Comparison of ENCODE assay signal across 11 mouse cellular contexts in genomic region chr10:98930143-98930542, GRCm38 (mm10). TPM values are rescaled to one million over a fixed set of nuclear protein-coding genes. Genes with fewer than 3 reads are reported as not detected.
A peak's percentile ranks its signal among the peaks of the same experiment; 100 is the strongest.
DNase-seq lines count a peak whose midpoint lies in the region; ATAC-seq and TF ChIP-seq lines count a peak whose summit lies in the region.
"Had no signal": no experiment of that assay in that cellular context is flagged by ENCODE, and none has a peak within 500 bp of the region (broad histone marks: within the 10 kb centered on the region; RNA-seq: fewer than 3 reads in every experiment).

No protein-coding gene starts in this region.

- WGBS in heart, embryonic 13.5 days = 33% methylated on average over 11 of the region's 11 CpGs
- WGBS in forebrain, postnatal 0 days = 47% methylated on average over 11 of the region's 11 CpGs

- H3K4me3 ChIP-seq in heart, embryonic 13.5 days = peak overlapping the region; percentile 15
- H3K4me3 ChIP-seq in MEL (ENCODE audit: control insufficient read depth in 1 of 2, insufficient read depth in 1 of 2, low read depth in 2 of 2, low read length in 2 of 2) = peak overlapping the region in 1 of 2 experiments; percentile 17; a peak in 1 of 4 replicates
- no peak overlapping the region for H3K4me3 ChIP-seq in forebrain, postnatal 0 days (ENCODE audit: low read depth, low read length)
- H3K4me3 ChIP-seq: embryonic facial prominence, embryonic 13.5 days; liver, embryonic 13.5 days had no signal

- H3K9ac ChIP-seq in heart, embryonic 13.5 days = peak overlapping the region; percentile 37
- peak overlapping the region; percentile 24; the same call in 1 of the 2 replicates for H3K9ac ChIP-seq in MEL (ENCODE audit: control insufficient read depth, low read depth, low read length, poor library complexity, severe bottlenecking)
- H3K9ac ChIP-seq in forebrain, postnatal 0 days = no peak overlapping the region
- H3K9ac ChIP-seq: embryonic facial prominence, embryonic 13.5 days; liver, embryonic 13.5 days had no signal

- H3K36me3 ChIP-seq in heart, embryonic 13.5 days = peaks cover 7% of the 10 kb centered on the region
- peaks cover 2 to 15% of the 10 kb centered on the region in 2 experiments; a peak in 3 of 4 replicates for H3K36me3 ChIP-seq in MEL (ENCODE audit: control insufficient read depth in 1 of 2, insufficient read depth in 2 of 2, low read length in 2 of 2)
- no peaks in the 10 kb centered on the region for H3K36me3 ChIP-seq in forebrain, postnatal 0 days (ENCODE audit: insufficient read depth)
- H3K36me3 ChIP-seq: embryonic facial prominence, embryonic 13.5 days had no signal

- TF ChIP-seq EP300 in MEL (IDR thresholded peaks at IDR 0.05; ENCODE audit: low read depth in 1 of 2, low read length in 2 of 2) = no peak

- no peak for ATAC-seq in heart, embryonic 13.5 days (ENCODE audit: extremely low read depth, insufficient number of reproducible peaks, low FRiP score, low TSS enrichment)
- ATAC-seq in forebrain, postnatal 0 days = peak; percentile 34; the same call in 1 of the 2 replicates

- peak overlapping the region; percentile 55 for H3K4me2 ChIP-seq in heart, embryonic 13.5 days
- H3K4me2 ChIP-seq in forebrain, postnatal 0 days (ENCODE audit: low read depth) = no peak overlapping the region
- H3K4me2 ChIP-seq: embryonic facial prominence, embryonic 13.5 days; liver, embryonic 13.5 days had no signal

- peaks cover 58% of the 10 kb centered on the region for H3K79me2 ChIP-seq in MEL (ENCODE audit: control insufficient read depth, insufficient read depth, low read length, poor library complexity)

- DNase-seq in heart, adult 8-10 months (ENCODE audit: low spot score) = no peak
- DNase-seq in left cerebral cortex, postnatal 14 days (ENCODE audit: low spot score in 2 of 2) = peak; percentile 38 to 53
- DNase-seq in left cerebral cortex, postnatal 4 days = no peak
- DNase-seq in MEL (ENCODE audit: low read depth, low spot score) = peak; percentile 34
- DNase-seq in forebrain, postnatal 0 days = no peak
- no peak for DNase-seq in thymus, postnatal 36 days
- no peak for DNase-seq in urinary bladder, postnatal 14 days (ENCODE audit: low spot score)
- DNase-seq: liver, embryonic 13.5 days had no signal

- peaks cover 65% of the 10 kb centered on the region for H3K4me1 ChIP-seq in heart, embryonic 13.5 days
- H3K4me1 ChIP-seq in MEL (ENCODE audit: control insufficient read depth in 1 of 2, insufficient read depth in 2 of 2, low read length in 2 of 2) = peaks cover 8 to 10% of the 10 kb centered on the region in 2 experiments
- 0 out of 2 replicates have a peak, but pooled peaks cover 8% of the 10 kb centered on the region for H3K4me1 ChIP-seq in forebrain, postnatal 0 days (ENCODE audit: insufficient read depth)

- H3K9me3 ChIP-seq in heart, embryonic 13.5 days = peaks cover 5% of the 10 kb centered on the region; the same call in 1 of the 2 replicates
- H3K9me3 ChIP-seq in MEL (replicated peaks; ENCODE audit: insufficient read depth, low read length) = no peaks in the 10 kb centered on the region
- no peaks in the 10 kb centered on the region for H3K9me3 ChIP-seq in forebrain, postnatal 0 days (ENCODE audit: low read length)
- H3K9me3 ChIP-seq: liver, embryonic 13.5 days had no signal

- intact Hi-C loops in left cerebral cortex, postnatal 14 days (cut with DNase I) = no loop called here
- intact Hi-C loops in left cerebral cortex, postnatal 4 days (cut with DNase I) = no loop called here

- no peak for TF ChIP-seq CTCF in MEL (IDR thresholded peaks at IDR 0.05 in 2 of 3, conservative IDR thresholded peaks at IDR 0.05 in 1 of 3; ENCODE audit: control insufficient read depth in 1 of 3, insufficient read depth in 1 of 3, low read depth in 2 of 3, low read length in 3 of 3, poor library complexity in 1 of 3, severe bottlenecking in 1 of 3)
- no peak for TF ChIP-seq CTCF in forebrain, postnatal 0 days (IDR thresholded peaks at IDR 0.05; ENCODE audit: low read depth)

- H3K27me3 ChIP-seq in heart, embryonic 13.5 days (replicated peaks) = no peaks in the 10 kb centered on the region
- no peaks in the 10 kb centered on the region for H3K27me3 ChIP-seq in MEL (ENCODE audit: control insufficient read depth in 1 of 2, insufficient read depth in 2 of 2, low read length in 2 of 2)
- H3K27me3 ChIP-seq in forebrain, postnatal 0 days (ENCODE audit: insufficient read depth, low read length) = no peaks in the 10 kb centered on the region
- H3K27me3 ChIP-seq: CH12.LX; embryonic facial prominence, embryonic 13.5 days; liver, embryonic 13.5 days had no signal

- no peak for TF ChIP-seq POLR2A in MEL (IDR thresholded peaks at IDR 0.05; ENCODE audit: control insufficient read depth in 1 of 2, insufficient read depth in 1 of 2, low read depth in 1 of 2, low read length in 2 of 2, poor library complexity in 1 of 2)

- H3K27ac ChIP-seq in heart, embryonic 13.5 days (replicated peaks) = peak overlapping the region; percentile 34
- no peak overlapping the region for H3K27ac ChIP-seq in MEL (ENCODE audit: control insufficient read depth, low read depth, low read length)
- no peak overlapping the region for H3K27ac ChIP-seq in forebrain, postnatal 0 days (ENCODE audit: low read depth, low read length)
- H3K27ac ChIP-seq: embryonic facial prominence, embryonic 13.5 days; liver, embryonic 13.5 days had no signal

- TF ChIP-seq RAD21 in MEL (IDR thresholded peaks at IDR 0.05; ENCODE audit: low read depth, low read length) = no peak

TF ChIP-seq in MEL, 35 proteins besides CTCF, POLR2A, EP300 and RAD21:
- no peak for TF ChIP-seq RCOR1 (IDR thresholded peaks at IDR 0.05; ENCODE audit: low read depth, low read length)
- TF ChIP-seq TBP (IDR thresholded peaks at IDR 0.05; ENCODE audit: low read depth, low read length) = no peak
- no peak for TF ChIP-seq POLR2AphosphoS2 (IDR thresholded peaks at IDR 0.05; ENCODE audit: low read length)
- TF ChIP-seq BHLHE40 (IDR thresholded peaks at IDR 0.05; ENCODE audit: borderline replicate concordance, low read depth, low read length) = no peak
- TF ChIP-seq USF1 (IDR thresholded peaks at IDR 0.05; ENCODE audit: low read depth, low read length) = no peak
- no peak for TF ChIP-seq ZC3H11A (IDR thresholded peaks at IDR 0.05; ENCODE audit: low read depth, low read length)
- TF ChIP-seq CHD2 (IDR thresholded peaks at IDR 0.05; ENCODE audit: low read length) = no peak
- TF ChIP-seq ELF1 (IDR thresholded peaks at IDR 0.05; ENCODE audit: low read depth, low read length) = no peak
- TF ChIP-seq MAX (IDR thresholded peaks at IDR 0.05; ENCODE audit: low read length) = no peak
- peak; percentile 59; the same call in 1 of the 2 replicates for TF ChIP-seq GATA1 (IDR thresholded peaks at IDR 0.05; ENCODE audit: low read depth, low read length)
- peak; percentile 7; the same call in 1 of the 2 replicates for TF ChIP-seq TAL1 (IDR thresholded peaks at IDR 0.05; ENCODE audit: low read length)
- peak; percentile 37; the same call in 1 of the 2 replicates for TF ChIP-seq ZNF384 (IDR thresholded peaks at IDR 0.05; ENCODE audit: low read depth, low read length)
- TF ChIP-seq NRF1 (IDR thresholded peaks at IDR 0.05; ENCODE audit: insufficient read depth, low read depth, low read length, poor library complexity, severe bottlenecking) = no peak

RNA-seq across cellular contexts. Expression of gene Atp2b1, which starts 15.9 kb away (rescaled TPM):
- polyA plus RNA-seq in heart, embryonic 13.5 days (2015; fragmentation: Nextera tagmentation; extraction: Ambion mirVana) = 82.8 and 91.1 TPM in 2 replicates
- total RNA-seq in heart, adult 8-10 months (2022) = 10 to 100 TPM; 59.5 to 68.2 (median 62.8) TPM
- 100 to 1,000 TPM; 686 to 734 TPM for total RNA-seq in left cerebral cortex, postnatal 14 days (2021)
- 100 to 1,000 TPM; 448 to 466 TPM for total RNA-seq in left cerebral cortex, postnatal 4 days (2021)
- total RNA-seq in MEL (2012; rRNA removed) = 23.5 and 29.4 TPM in 2 replicates
- polyA plus RNA-seq in MEL (2012; ENCODE audit: insufficient read depth in 1 of 2, insufficient read length in 2 of 2, low read depth in 1 of 2, low replicate concordance in 2 of 2, missing spikeins in 1 of 2) = 10 to 100 TPM in 1 of 2 experiments, not detected in 1; 26.6 TPM
- 200 and 203 TPM in 2 replicates for total RNA-seq in forebrain, postnatal 0 days (2014; rRNA removed)
- 214 and 319 TPM in 2 replicates for polyA plus RNA-seq in forebrain, postnatal 0 days (2015; fragmentation: Nextera tagmentation; extraction: Ambion mirVana)

Comparison
In these comparisons a context has a peak if more than half of its experiments do, and no peak if none do; other contexts are left out.
1. DNase-seq: peak in left cerebral cortex, postnatal 14 days (2 of 2) and MEL (single experiment); none in heart, adult 8-10 months (single experiment), left cerebral cortex, postnatal 4 days (single experiment), forebrain, postnatal 0 days (single experiment), thymus, postnatal 36 days (0 of 2) and urinary bladder, postnatal 14 days (single experiment).